Comparison of ENCODE assay signal across 28 mouse cellular contexts in the genomic region with DNA sequence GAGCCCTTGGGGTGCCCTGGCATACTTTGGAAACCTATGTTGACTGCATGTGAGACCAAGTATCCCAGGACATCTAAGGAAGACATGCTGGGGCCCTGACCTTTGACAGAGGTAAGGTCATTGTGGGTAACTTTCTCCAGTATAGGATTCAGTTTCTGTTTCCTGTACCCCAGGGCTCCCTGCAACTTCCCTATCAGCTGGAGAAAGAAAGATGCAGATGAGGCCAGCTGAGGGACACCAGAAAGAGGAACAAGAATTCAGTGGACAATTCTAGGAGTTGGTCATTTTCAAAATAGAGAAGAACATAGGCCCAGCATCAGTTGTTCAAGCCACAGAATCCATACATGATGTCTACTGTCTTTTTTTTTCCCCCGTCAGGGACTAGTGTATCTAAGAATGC. TPM values are rescaled to one million over a fixed set of nuclear protein-coding genes. Genes with fewer than 3 reads are reported as not detected.
A peak's percentile ranks its signal among the peaks of the same experiment; 100 is the strongest.
DNase-seq lines count a peak whose midpoint lies in the region; ATAC-seq and TF ChIP-seq lines count a peak whose summit lies in the region.
"Had no signal": no experiment of that assay in that cellular context is flagged by ENCODE, and none has a peak within 500 bp of the region (broad histone marks: within the 10 kb centered on the region; RNA-seq: fewer than 3 reads in every experiment).

No protein-coding gene starts in this region.

- TF ChIP-seq EP300 in lung, postnatal 0 days (IDR thresholded peaks at IDR 0.05) = no peak

- WGBS in lung, postnatal 0 days = 81% methylated on average over 1 of the region's 1 CpGs

- H3K27ac ChIP-seq in lung, postnatal 0 days (ENCODE audit: low read length) = no peak overlapping the region
- H3K27ac ChIP-seq: forebrain, embryonic 13.5 days; gastrocnemius, adult 2 months; hindbrain, embryonic 12.5 days; limb, embryonic 13.5 days had no signal

- no peaks in the 10 kb centered on the region for H3K9me3 ChIP-seq in lung, postnatal 0 days (ENCODE audit: low read length)
- H3K9me3 ChIP-seq: forebrain, embryonic 13.5 days; heart, embryonic 12.5 days; hindbrain, embryonic 12.5 days; limb, embryonic 13.5 days; liver, embryonic 15.5 days had no signal

- DNase-seq in lung, postnatal 0 days (ENCODE audit: low spot score) = peak; percentile 40
- no peak for DNase-seq in lung, postnatal 14 days
- peak; percentile 28 for DNase-seq in MEL-GATA-1-ER (ENCODE audit: extremely low read depth, low read depth)
- peak; percentile 36 to 47 for DNase-seq in monocyte, adult 2 months (ENCODE audit: low read depth in 1 of 2, low spot score in 2 of 2)
- DNase-seq in layer of hippocampus, postnatal 25 days (ENCODE audit: extremely low spot score in 1 of 2, low spot score in 1 of 2) = no peak
- no peak for DNase-seq in right cerebral cortex, postnatal 25 days
- DNase-seq: cerebellum, adult 8-10 months; cerebellum, postnatal 36 days; gastrocnemius, adult 2 months; heart, postnatal 10 days; kidney, adult 11 months; spleen, adult 18-20 months had no signal

- no peak for ATAC-seq in lung, postnatal 0 days
- peak; percentile 59 for ATAC-seq in common myeloid progenitor, adult 5-6 weeks (replicated peaks; ENCODE audit: low read depth, poor library complexity, severe bottlenecking)
- ATAC-seq in activated CD4-positive, CD25-positive, alpha-beta regulatory T cell, adult 4 months = no peak
- ATAC-seq: forebrain, embryonic 13.5 days had no signal

- no peaks in the 10 kb centered on the region for H3K36me3 ChIP-seq in lung, postnatal 0 days (ENCODE audit: insufficient read depth, low read length)
- H3K36me3 ChIP-seq: heart, embryonic 12.5 days; hindbrain, embryonic 12.5 days; limb, embryonic 13.5 days; liver, embryonic 15.5 days had no signal

- no peak for TF ChIP-seq CTCF in lung, postnatal 0 days (IDR thresholded peaks at IDR 0.05)

- no peaks in the 10 kb centered on the region for H3K27me3 ChIP-seq in lung, postnatal 0 days (replicated peaks; ENCODE audit: insufficient read depth, low read length)
- H3K27me3 ChIP-seq: forebrain, embryonic 13.5 days; hindbrain, embryonic 12.5 days; limb, embryonic 13.5 days had no signal

- no peak overlapping the region for H3K4me2 ChIP-seq in lung, postnatal 0 days (replicated peaks; ENCODE audit: low read depth, low read length)
- H3K4me2 ChIP-seq: forebrain, embryonic 13.5 days; heart, embryonic 12.5 days; hindbrain, embryonic 12.5 days; limb, embryonic 13.5 days; liver, embryonic 15.5 days; midbrain, embryonic 11.5 days had no signal

- H3K4me1 ChIP-seq in lung, postnatal 0 days (ENCODE audit: insufficient read depth, low read depth, low read length) = no peaks in the 10 kb centered on the region
- H3K4me1 ChIP-seq: forebrain, embryonic 13.5 days; hindbrain, embryonic 12.5 days; limb, embryonic 13.5 days had no signal

- H3K9ac ChIP-seq in lung, postnatal 0 days (replicated peaks; ENCODE audit: low read depth) = no peak overlapping the region
- H3K9ac ChIP-seq: forebrain, embryonic 13.5 days; heart, embryonic 12.5 days; hindbrain, embryonic 12.5 days; limb, embryonic 13.5 days; liver, embryonic 15.5 days had no signal

- H3K4me3 ChIP-seq in lung, postnatal 0 days (ENCODE audit: low read depth, low read length) = no peak overlapping the region
- H3K4me3 ChIP-seq: forebrain, embryonic 13.5 days; gastrocnemius, adult 2 months; heart, embryonic 12.5 days; hindbrain, embryonic 12.5 days; limb, embryonic 13.5 days; liver, embryonic 15.5 days had no signal

RNA-seq across cellular contexts. Expression of a gene that starts 3.1 kb away (rescaled TPM):
- 1.1 TPM in 2 replicates for polyA plus RNA-seq in lung, postnatal 0 days (2015; fragmentation: Nextera tagmentation; extraction: Ambion mirVana)
- under 0.01 TPM in 1 of 2 replicates, not detected in the other for total RNA-seq in common myeloid progenitor, adult 5-6 weeks (2017)
- under 1 TPM; 0.22 to 0.31 TPM for total RNA-seq in layer of hippocampus, postnatal 25 days (2021)
- polyA plus RNA-seq in activated CD4-positive, CD25-positive, alpha-beta regulatory T cell, adult 4 months (2017; shearing (Covaris generic)) = not detected

RNA-seq across cellular contexts. Expression of a gene that starts 26.0 kb away (rescaled TPM):
- 3.2 and 3.5 TPM in 2 replicates for polyA plus RNA-seq in lung, postnatal 0 days (2015; fragmentation: Nextera tagmentation; extraction: Ambion mirVana)
- not detected in 2 replicates for total RNA-seq in common myeloid progenitor, adult 5-6 weeks (2017)
- 1 to 10 TPM in 1 of 2 experiments, under 1 TPM in 1; 0.94 to 1.1 TPM for total RNA-seq in layer of hippocampus, postnatal 25 days (2021)
- polyA plus RNA-seq in activated CD4-positive, CD25-positive, alpha-beta regulatory T cell, adult 4 months (2017; shearing (Covaris generic)) = not detected

RNA-seq across cellular contexts. Expression of a gene that starts 37.4 kb away (rescaled TPM):
- polyA plus RNA-seq in lung, postnatal 0 days (2015; fragmentation: Nextera tagmentation; extraction: Ambion mirVana) = 16.7 and 17.9 TPM in 2 replicates
- total RNA-seq in common myeloid progenitor, adult 5-6 weeks (2017) = 0.92 and 0.96 TPM in 2 replicates
- 1 to 10 TPM; 6.5 to 8.6 TPM for total RNA-seq in layer of hippocampus, postnatal 25 days (2021)
- polyA plus RNA-seq in activated CD4-positive, CD25-positive, alpha-beta regulatory T cell, adult 4 months (2017; shearing (Covaris generic)) = under 1 TPM; 0.13 to 0.19 TPM

RNA-seq across cellular contexts. Expression of a gene that starts 43.7 kb away (rescaled TPM):
- not detected in 2 replicates for polyA plus RNA-seq in lung, postnatal 0 days (2015; fragmentation: Nextera tagmentation; extraction: Ambion mirVana)
- total RNA-seq in common myeloid progenitor, adult 5-6 weeks (2017) = not detected in 2 replicates
- not detected for total RNA-seq in layer of hippocampus, postnatal 25 days (2021)
- polyA plus RNA-seq in activated CD4-positive, CD25-positive, alpha-beta regulatory T cell, adult 4 months (2017; shearing (Covaris generic)) = not detected
- total RNA-seq: gastrocnemius, adult 2 months; gastrocnemius, postnatal 4 days; heart, postnatal 10 days; layer of hippocampus, postnatal 10 days; left cerebral cortex, postnatal 10 days; midbrain, postnatal 0 days had no signal
- polyA plus RNA-seq: embryonic facial prominence, embryonic 14.5 days; forebrain, embryonic 13.5 days; heart, embryonic 12.5 days; hindbrain, embryonic 12.5 days; kidney, embryonic 16.5 days; large intestine, adult 2 months; limb, embryonic 13.5 days; liver, embryonic 15.5 days; midbrain, embryonic 11.5 days; midbrain, postnatal 0 days; thymus, postnatal 0 days had no signal

RNA-seq across cellular contexts. Expression of a gene that starts 46.7 kb away (rescaled TPM):
- polyA plus RNA-seq in lung, postnatal 0 days (2015; fragmentation: Nextera tagmentation; extraction: Ambion mirVana) = 1.2 and 1.4 TPM in 2 replicates
- not detected in 2 replicates for total RNA-seq in common myeloid progenitor, adult 5-6 weeks (2017)
- 10 to 100 TPM; 64.8 to 70.0 TPM for total RNA-seq in layer of hippocampus, postnatal 25 days (2021)
- polyA plus RNA-seq in activated CD4-positive, CD25-positive, alpha-beta regulatory T cell, adult 4 months (2017; shearing (Covaris generic)) = not detected

Comparison
In these comparisons a context has a peak if more than half of its experiments do, and no peak if none do; other contexts are left out.
1. DNase-seq: peak in lung, postnatal 0 days (single experiment), MEL-GATA-1-ER (single experiment) and monocyte, adult 2 months (2 of 2); none in lung, postnatal 14 days (single experiment), layer of hippocampus, postnatal 25 days (0 of 2) and right cerebral cortex, postnatal 25 days (single experiment).